Mouse (Mus musculus) megakaryocyte, embryonic 14.5 days (primary cell): ENCODE measurements around the gene Med29. TPM values are rescaled to one million over a fixed set of nuclear protein-coding genes. Genes with fewer than 3 reads are reported as not detected.
A peak's percentile ranks its signal among the peaks of the same experiment; 100 is the strongest.

ENCODE experiments used
- H3K27me3 ChIP-seq: replicated peaks from 2 replicates; pipeline ENCODE3; 2012; ENCODE audit warnings: inconsistent platforms
- H3K36me3 ChIP-seq: replicated peaks from 2 replicates; pipeline ENCODE3; 2012; ENCODE audit warnings: low read length, inconsistent platforms, mixed read lengths
- H3K4me1 ChIP-seq: 2 replicates; pipeline ENCODE4 v1.6.1; 2012; ENCODE audit warnings: inconsistent platforms
- H3K4me3 ChIP-seq: replicated peaks from 2 replicates; pipeline ENCODE3; 2012; ENCODE audit warnings: moderate library complexity, mild to moderate bottlenecking, inconsistent platforms
- H3K9me3 ChIP-seq: 2 replicates; pipeline ENCODE4 v1.6.1; 2012; ENCODE audit warnings: inconsistent platforms
- FLI1 ChIP-seq: IDR thresholded peaks from 2 replicates; pipeline ENCODE4 v1.6.1; 2012; ENCODE audit warnings: low read length, inconsistent platforms, mixed read lengths
- GATA1 ChIP-seq: IDR thresholded peaks from 3 replicates; pipeline ENCODE4 v1.6.1; 2012; ENCODE audit warnings: mixed read lengths, low read length, inconsistent platforms, borderline replicate concordance
- polyA plus RNA-seq: library from polyadenylated mRNA; stranded (reverse); fragments of >175 nt; gene quantifications from 2 replicates; pipeline ENCODE4 v1.2.3, GENCODE M21; 2012; ENCODE audit warnings: low replicate concordance; ENCODE audit not compliant: insufficient read depth

The Med29 gene
- polyA plus RNA-seq, 1 experiment: 15.2 TPM

DNA sequence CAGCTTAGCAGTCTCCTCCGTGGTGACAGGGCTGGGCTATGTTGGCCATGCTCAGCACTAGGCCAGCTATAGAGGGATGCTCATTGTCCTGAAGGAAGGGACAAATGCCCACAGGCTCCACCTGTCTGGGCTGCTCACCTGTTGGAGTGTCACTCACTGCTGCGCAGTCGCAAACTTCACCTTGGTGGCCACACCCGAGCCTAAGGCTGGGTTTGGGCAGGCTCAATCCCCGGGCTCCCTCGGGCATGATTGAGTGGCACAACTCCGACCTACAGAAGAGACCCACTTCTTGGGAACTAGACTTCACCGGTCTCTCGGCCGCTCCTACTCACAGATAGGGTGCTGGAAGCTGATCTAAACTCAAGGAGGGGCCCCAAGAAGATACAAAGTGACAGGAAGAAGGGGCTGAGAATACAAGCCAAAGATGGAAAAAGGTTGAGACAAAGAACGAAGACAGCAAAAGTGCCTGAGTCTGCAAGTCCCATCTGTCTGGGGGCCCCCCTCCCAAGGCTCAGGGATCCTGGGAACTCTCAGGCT lies 21.5 kb downstream of the Med29 start:
- no peak for TF ChIP-seq GATA1

GRCm38 (mm10) chr7:28370051-28370450 lies 22.5 kb downstream of the Med29 start:
- no peak for TF ChIP-seq GATA1
- Histone ChIP-seq H3K4me3 (peak overlapping the region; percentile 62), H3K9me3 (no peaks in the 10 kb centered on the region), H3K4me1 (peaks cover 55% of the 10 kb centered on the region), H3K36me3 (peaks cover 38% of the 10 kb centered on the region), H3K27me3 (peaks cover 41% of the 10 kb centered on the region)

More for the DNA sequence above, 21.5 kb downstream of the Med29 start:
- H3K4me3 ChIP-seq: peak overlapping the region; percentile 94
- H3K36me3 ChIP-seq: peaks cover 37% of the 10 kb centered on the region
- no peaks in the 10 kb centered on the region for H3K9me3 ChIP-seq
- H3K27me3 ChIP-seq: peaks cover 36% of the 10 kb centered on the region
- peaks cover 61% of the 10 kb centered on the region for H3K4me1 ChIP-seq

DNA sequence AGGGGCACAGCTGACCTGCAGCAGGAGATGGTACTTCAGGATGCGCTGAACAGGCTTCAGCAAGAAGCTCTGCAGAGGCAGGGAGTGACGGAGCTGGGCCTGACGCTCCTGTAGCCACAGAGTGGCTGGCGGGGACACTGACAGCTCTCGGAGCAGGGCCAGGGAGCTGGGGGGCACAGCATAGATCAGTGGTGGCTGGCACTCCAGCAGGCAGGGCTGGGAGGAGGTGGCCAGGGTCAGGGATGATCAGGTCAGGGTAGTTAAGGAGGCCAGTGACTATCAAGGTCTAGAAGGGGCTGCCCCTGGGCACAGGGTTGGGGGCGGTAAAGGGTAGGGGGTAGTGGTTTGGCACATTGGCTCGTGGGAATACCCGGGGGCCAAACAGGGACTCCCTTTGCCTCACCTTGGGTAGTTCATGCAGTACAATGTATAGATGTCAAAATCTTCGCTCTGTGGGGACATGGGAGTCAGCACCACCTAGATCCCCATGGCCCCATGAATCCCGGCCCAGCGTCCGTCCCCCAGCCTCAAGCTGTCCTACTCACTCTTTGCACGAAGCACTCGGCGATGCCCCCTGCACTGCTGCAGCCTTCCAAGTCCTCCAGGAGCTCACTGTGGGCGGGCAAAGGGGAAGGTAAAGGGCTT lies 24.1 kb downstream of the Med29 start:
- H3K9me3 ChIP-seq: no peaks in the 10 kb centered on the region
- H3K4me1 ChIP-seq: peaks cover 42% of the 10 kb centered on the region
- peaks cover 51% of the 10 kb centered on the region for H3K36me3 ChIP-seq
- H3K4me3 ChIP-seq: no peak overlapping the region
- TF ChIP-seq GATA1: no peak
- H3K27me3 ChIP-seq: peaks cover 48% of the 10 kb centered on the region

- Histone ChIP-seq H3K27me3 (peaks cover 49% of the 10 kb centered on the region), H3K4me1 (peaks cover 42% of the 10 kb centered on the region), H3K36me3 (peaks cover 52% of the 10 kb centered on the region), H3K9me3 (no peaks in the 10 kb centered on the region), H3K4me3 (no peak overlapping the region)
- no peak for TF ChIP-seq GATA1
- TF ChIP-seq FLI1: no peak
Measured at GRCm38 (mm10) chr7:28367663-28368275, 24.7 kb downstream of the Med29 start.

GRCm38 (mm10) chr7:28362441-28363060 lies 30.0 kb downstream of the Med29 start:
- Histone ChIP-seq H3K4me1 (peaks cover 27% of the 10 kb centered on the region), H3K4me3 (no peak overlapping the region), H3K36me3 (peaks cover 61% of the 10 kb centered on the region), H3K27me3 (peaks cover 33% of the 10 kb centered on the region), H3K9me3 (no peaks in the 10 kb centered on the region)
- TF ChIP-seq GATA1: no peak
- TF ChIP-seq FLI1: no peak

- Histone ChIP-seq H3K4me3 (no peak overlapping the region), H3K9me3 (no peaks in the 10 kb centered on the region), H3K4me1 (peaks cover 34% of the 10 kb centered on the region), H3K36me3 (peaks cover 53% of the 10 kb centered on the region), H3K27me3 (peaks cover 34% of the 10 kb centered on the region)
- TF ChIP-seq FLI1 (no peak), GATA1 (no peak)
Measured at GRCm38 (mm10) chr7:28361647-28362341, 30.7 kb downstream of the Med29 start.

DNA sequence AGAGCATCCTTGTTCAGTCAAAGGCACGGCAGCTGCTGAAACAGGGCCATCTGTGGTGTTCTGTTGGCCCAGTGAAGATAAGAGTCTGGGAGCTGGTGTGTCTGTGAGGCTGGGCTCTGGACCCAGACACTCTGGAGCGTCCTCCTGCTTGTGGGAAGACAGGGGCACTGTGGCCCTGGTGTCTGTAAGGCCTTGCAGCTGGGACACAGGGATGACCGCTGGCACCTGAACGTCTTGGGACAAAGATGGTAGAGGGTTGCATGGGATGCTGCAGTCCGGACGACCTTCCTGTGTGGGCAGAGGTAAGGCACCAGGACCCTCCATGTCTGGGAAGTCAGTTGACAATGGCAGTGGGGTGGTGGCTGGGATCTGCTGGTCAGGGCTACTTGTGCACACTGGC lies 32.2 kb downstream of the Med29 start:
- H3K36me3 ChIP-seq: peaks cover 49% of the 10 kb centered on the region

GRCm38 (mm10) chr7:28359854-28360253 lies 32.7 kb downstream of the Med29 start:
- H3K36me3 ChIP-seq: peaks cover 50% of the 10 kb centered on the region

More for the DNA sequence above, 32.2 kb downstream of the Med29 start:
- Histone ChIP-seq H3K4me1 (peaks cover 34% of the 10 kb centered on the region), H3K4me3 (no peak overlapping the region), H3K27me3 (peaks cover 29% of the 10 kb centered on the region), H3K9me3 (no peaks in the 10 kb centered on the region)
- TF ChIP-seq GATA1 (no peak), FLI1 (no peak)

GRCm38 (mm10) chr7:28358431-28358830 lies 34.1 kb downstream of the Med29 start:
- H3K36me3 ChIP-seq: peaks cover 53% of the 10 kb centered on the region
- TF ChIP-seq GATA1 (no peak), FLI1 (no peak)
- no peaks in the 10 kb centered on the region for H3K9me3 ChIP-seq
- peaks cover 19% of the 10 kb centered on the region for H3K27me3 ChIP-seq
- no peak overlapping the region for H3K4me3 ChIP-seq
- peaks cover 35% of the 10 kb centered on the region for H3K4me1 ChIP-seq

More at GRCm38 (mm10) chr7:28359854-28360253, 32.7 kb downstream of the Med29 start:
- H3K9me3 ChIP-seq: no peaks in the 10 kb centered on the region
- H3K4me1 ChIP-seq: peaks cover 34% of the 10 kb centered on the region
- no peak overlapping the region for H3K4me3 ChIP-seq
- peaks cover 24% of the 10 kb centered on the region for H3K27me3 ChIP-seq
- no peak for TF ChIP-seq FLI1
- no peak for TF ChIP-seq GATA1

DNA sequence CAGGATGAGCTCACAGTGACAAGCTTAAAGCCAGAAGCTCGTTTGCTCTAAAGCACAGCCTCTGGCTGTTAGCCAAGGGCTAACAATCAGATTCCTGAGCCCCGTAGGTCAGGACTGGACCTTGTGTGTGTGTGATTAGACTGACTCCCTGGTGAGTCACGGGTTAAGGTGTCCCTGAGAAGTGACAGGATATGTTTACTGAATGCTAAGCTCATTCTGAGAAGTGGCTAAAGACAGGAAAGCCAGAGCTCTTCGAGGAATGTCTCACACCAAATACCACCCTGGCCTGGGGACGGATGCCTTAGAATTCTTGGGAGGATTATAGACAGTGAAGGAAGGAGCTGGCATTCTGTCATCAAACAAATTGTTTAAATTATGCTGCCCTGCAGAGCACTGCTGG lies 34.5 kb downstream of the Med29 start:
- H3K27me3 ChIP-seq: peaks cover 19% of the 10 kb centered on the region
- H3K36me3 ChIP-seq: peaks cover 57% of the 10 kb centered on the region
- no peak overlapping the region for H3K4me3 ChIP-seq
- H3K4me1 ChIP-seq: peaks cover 35% of the 10 kb centered on the region
- no peak for TF ChIP-seq FLI1
- no peak for TF ChIP-seq GATA1
- no peaks in the 10 kb centered on the region for H3K9me3 ChIP-seq
